Mouse (Mus musculus) embryonic fibroblast, embryonic 13.5 days (primary cell): ENCODE measurements around the gene E2f4. TPM values are rescaled to one million over a fixed set of nuclear protein-coding genes. Genes with fewer than 3 reads are reported as not detected.

ENCODE experiments used
- H3K27ac ChIP-seq: 2 replicates; pipeline ENCODE4 v1.5.1; 2012; ENCODE audit warnings: low read length, control low read depth, inconsistent platforms; ENCODE audit not compliant: insufficient read depth
- H3K4me1 ChIP-seq: 2 replicates; pipeline ENCODE4 v1.6.1; 2011; ENCODE audit warnings: low read length; ENCODE audit not compliant: control insufficient read depth, insufficient read depth
- H3K4me3 ChIP-seq: 2 replicates; pipeline ENCODE4 v1.5.1; 2011; ENCODE audit warnings: mild to moderate bottlenecking, control low read depth, low read length; ENCODE audit not compliant: insufficient read depth
- CTCF ChIP-seq: IDR thresholded peaks from 2 replicates; pipeline ENCODE4 v1.5.1; 2011; ENCODE audit warnings: mild to moderate bottlenecking, control low read depth, low read length, moderate library complexity, borderline replicate concordance; ENCODE audit not compliant: insufficient read depth
- POLR2A ChIP-seq: IDR thresholded peaks from 2 replicates; pipeline ENCODE4 v1.6.1; 2011; ENCODE audit warnings: low read depth, mild to moderate bottlenecking, control low read depth, low read length, moderate library complexity
- polyA plus RNA-seq: library from polyadenylated mRNA; stranded (reverse); fragments of >200 nt; gene quantifications from 2 replicates; pipeline ENCODE4 v1.2.4, GENCODE M21; 2011; ENCODE audit warnings: low read depth; ENCODE audit not compliant: missing spikeins, insufficient read length

Gene E2f4
- polyA plus RNA-seq, 1 experiment, result 42.6 TPM

GRCm38 (mm10) chr8:105259721-105260320, 37.6 kb upstream of the E2f4 start:
- H3K27ac ChIP-seq, result no peak overlapping the region
- H3K4me3 ChIP-seq, result no peak overlapping the region
- no peaks in the 10 kb centered on the region for H3K4me1 ChIP-seq
- peak; percentile 93 for TF ChIP-seq CTCF
- TF ChIP-seq POLR2A, result no peak

- no peak overlapping the region for H3K4me3 ChIP-seq
- no peaks in the 10 kb centered on the region for H3K4me1 ChIP-seq
- TF ChIP-seq CTCF, result no peak
- TF ChIP-seq POLR2A, result no peak
- no peak overlapping the region for H3K27ac ChIP-seq
Measured at GRCm38 (mm10) chr8:105260371-105261099, 36.9 kb upstream of the E2f4 start.

GRCm38 (mm10) chr8:105261326-105261980, 36.0 kb upstream of the E2f4 start:
- Histone ChIP-seq H3K4me1 (no peaks in the 10 kb centered on the region), H3K4me3 (no peak overlapping the region), H3K27ac (no peak overlapping the region)
- TF ChIP-seq CTCF (no peak), POLR2A (no peak)

GRCm38 (mm10) chr8:105263244-105263912, 34.1 kb upstream of the E2f4 start:
- no peaks in the 10 kb centered on the region for H3K4me1 ChIP-seq
- H3K4me3 ChIP-seq, result peak overlapping the region; percentile 69; the same call in 1 of the 2 replicates
- TF ChIP-seq CTCF (peak; percentile 6; the same call in 1 of the 2 replicates), POLR2A (no peak)
- no peak overlapping the region for H3K27ac ChIP-seq

GRCm38 (mm10) chr8:105264024-105264982, 33.2 kb upstream of the E2f4 start, which contains the start of the genes Tradd and Fbxl8:
TSS of gene Tradd (minus strand) at chr8:105264609.
TSS of gene Fbxl8 (plus strand) at chr8:105264648.
- peak within 1 kb of the TSS; percentile 69 for H3K4me3 ChIP-seq
- H3K4me1 ChIP-seq, result no peaks in the 10 kb centered on the region
- TF ChIP-seq CTCF (no peak), POLR2A (peak; percentile 83)
- H3K27ac ChIP-seq, result peak within 1 kb of the TSS; percentile 34; the same call in 1 of the 2 replicates

GRCm38 (mm10) chr8:105265128-105265527, 32.3 kb upstream of the E2f4 start:
- peak overlapping the region; percentile 34; the same call in 1 of the 2 replicates for H3K27ac ChIP-seq
- peak overlapping the region; percentile 69 for H3K4me3 ChIP-seq
- H3K4me1 ChIP-seq, result no peaks in the 10 kb centered on the region
- TF ChIP-seq CTCF, result no peak
- TF ChIP-seq POLR2A, result peak; percentile 40; the same call in 1 of the 2 replicates

GRCm38 (mm10) chr8:105266775-105267174, 30.7 kb upstream of the E2f4 start:
- H3K27ac ChIP-seq, result no peak overlapping the region
- TF ChIP-seq POLR2A (no peak), CTCF (no peak)
- H3K4me1 ChIP-seq, result no peaks in the 10 kb centered on the region
- H3K4me3 ChIP-seq, result no peak overlapping the region

- no peaks in the 10 kb centered on the region for H3K4me1 ChIP-seq
- 0 out of 2 replicates have a peak overlapping the region, but pooled peaks have one; percentile 0 for H3K4me3 ChIP-seq
- TF ChIP-seq POLR2A, result peak; percentile 35; the same call in 1 of the 2 replicates
- no peak for TF ChIP-seq CTCF
- H3K27ac ChIP-seq, result no peak overlapping the region
Measured at GRCm38 (mm10) chr8:105268342-105269074, 29.0 kb upstream of the E2f4 start.
